Mouse (Mus musculus) kidney, adult 2 months (tissue): ENCODE results near the gene Gm27021. TPM values are rescaled to one million over a fixed set of nuclear protein-coding genes. Genes with fewer than 3 reads are reported as not detected.

Experiments used
- DNase-seq: peaks from one replicate; pipeline ENCODE4 v3.0.0; 2021
- H3K27ac ChIP-seq: fragments of 200-500 bp; 2 replicates; pipeline ENCODE4 v1.5.1; 2012; ENCODE audit warnings: low read depth, low read length, control low read depth, inconsistent platforms; ENCODE audit not compliant: insufficient read depth
- H3K27me3 ChIP-seq: fragments of 200-500 bp; replicated peaks from 2 replicates; pipeline ENCODE4 v1.6.1; 2012; ENCODE audit warnings: mild to moderate bottlenecking, moderate library complexity, low read length, inconsistent platforms; ENCODE audit not compliant: control insufficient read depth, insufficient read depth
- H3K36me3 ChIP-seq: fragments of 200-500 bp; 2 replicates; pipeline ENCODE4 v1.6.1; 2012; ENCODE audit warnings: mild to moderate bottlenecking, moderate library complexity, low read length, inconsistent platforms; ENCODE audit not compliant: control insufficient read depth, insufficient read depth
- H3K4me1 ChIP-seq: fragments of 200-500 bp; 2 replicates; pipeline ENCODE4 v1.6.1; 2011; ENCODE audit warnings: low read length; ENCODE audit not compliant: control insufficient read depth, insufficient read depth
- H3K4me3 ChIP-seq: fragments of 200-500 bp; 2 replicates; pipeline ENCODE4 v1.5.1; 2011; ENCODE audit warnings: mild to moderate bottlenecking, low read depth, low read length, control low read depth; ENCODE audit not compliant: insufficient read depth
- CTCF ChIP-seq: fragments of 200-500 bp; conservative IDR thresholded peaks from 2 replicates; pipeline ENCODE4 v1.5.1; 2011; ENCODE audit warnings: low read depth, mild to moderate bottlenecking, control low read depth, low read length, moderate library complexity, mixed read lengths; ENCODE audit not compliant: insufficient read depth, insufficient read length
- POLR2A ChIP-seq: fragments of 200-500 bp; IDR thresholded peaks from one replicate; pipeline ENCODE4 v1.6.1; 2011; ENCODE audit warnings: low read depth, low read length, control low read depth
- WGBS: fragments of 180-500 bp; shearing (Covaris S2); methylation state at CpG from one replicate; pipeline ENCODE4 v1.1.7; 2018; 5-methylcytosine and 5-hydroxymethylcytosine counted together
- polyA plus RNA-seq: library from polyadenylated mRNA; depleted of rRNA; stranded (reverse); fragments of >200 nt; gene quantifications from 2 replicates; pipeline ENCODE4 v1.2.3, GENCODE M21; 2012

Gm27021 gene
- polyA plus RNA-seq, 1 experiment: not detected

DNA sequence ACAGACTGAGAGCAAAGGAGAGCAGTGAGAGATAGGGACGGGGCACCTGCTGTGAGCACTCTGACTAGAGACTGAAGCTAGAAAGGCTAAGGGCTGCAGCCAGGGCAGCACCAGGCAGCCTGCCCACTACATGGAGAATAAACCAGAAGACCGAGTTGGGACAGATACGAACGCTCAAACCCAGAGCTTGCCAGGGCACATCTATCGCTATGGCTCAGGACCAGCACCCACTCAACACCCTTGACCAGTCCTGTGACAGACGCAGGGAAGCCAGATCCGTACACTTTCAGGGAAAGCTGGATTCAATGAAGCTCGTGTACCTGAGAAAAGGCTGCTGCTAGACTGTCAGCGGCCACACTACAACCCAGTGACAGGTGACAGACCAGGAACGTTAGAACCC, 82.4 kb downstream of the Gm27021 start:
- Histone ChIP-seq H3K27ac (no peak overlapping the region), H3K27me3 (no peaks in the 10 kb centered on the region), H3K4me3 (no peak overlapping the region), H3K4me1 (0 out of 2 replicates have a peak, but pooled peaks cover 4% of the 10 kb centered on the region), H3K36me3 (no peaks in the 10 kb centered on the region)
- DNase-seq: no peak
- 94% methylated on average over 10 of the region's 10 CpGs for WGBS
- TF ChIP-seq CTCF (no peak), POLR2A (no peak)

DNA sequence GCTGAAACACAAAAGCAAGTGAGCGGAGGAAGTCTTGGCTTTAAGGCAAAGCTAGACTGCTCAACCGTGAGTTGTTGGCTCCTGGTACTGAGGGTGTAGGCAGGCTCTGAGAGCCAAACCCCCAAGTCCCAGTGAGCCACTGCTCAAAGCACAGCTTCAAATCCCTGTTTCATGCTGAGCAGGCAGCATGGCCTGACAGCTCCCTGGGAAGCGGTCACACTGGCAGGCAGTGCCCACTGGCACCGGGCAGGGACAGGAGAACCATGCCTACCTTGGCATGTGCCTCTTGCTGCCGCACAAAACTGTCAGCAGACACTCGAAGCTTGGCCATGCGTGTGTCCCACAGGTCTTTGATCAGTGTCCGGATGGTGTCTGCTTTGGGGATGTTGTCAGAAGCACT, 86.1 kb downstream of the Gm27021 start:
- H3K4me3 ChIP-seq: no peak overlapping the region
- H3K27ac ChIP-seq: no peak overlapping the region
- TF ChIP-seq CTCF: no peak
- TF ChIP-seq POLR2A: no peak
- no peaks in the 10 kb centered on the region for H3K27me3 ChIP-seq
- H3K36me3 ChIP-seq: no peaks in the 10 kb centered on the region; the same call in none of the 2 replicates
- no peaks in the 10 kb centered on the region for H3K4me1 ChIP-seq
- DNase-seq: peak; percentile 47
- WGBS: 70% methylated on average over 8 of the region's 8 CpGs

DNA sequence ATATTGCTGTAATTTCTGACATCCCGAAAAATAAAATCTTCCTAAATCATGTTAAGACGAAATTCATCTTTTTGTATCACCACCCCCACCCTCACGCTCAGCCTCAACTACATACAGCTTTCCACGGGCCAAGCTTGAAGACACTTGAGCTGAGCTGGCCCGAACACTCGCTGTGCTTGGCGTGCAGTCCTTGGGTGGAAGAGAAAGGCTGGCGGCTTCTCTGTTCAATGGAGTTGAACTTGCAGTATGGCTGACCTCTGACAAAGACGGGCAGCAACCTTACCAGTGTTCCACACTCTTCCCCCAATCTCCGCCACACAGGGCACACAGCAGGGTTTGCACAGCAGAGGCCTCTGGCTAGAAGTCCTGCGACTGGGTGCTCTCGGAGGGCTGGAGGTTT, 86.5 kb downstream of the Gm27021 start:
- Histone ChIP-seq H3K36me3 (no peaks in the 10 kb centered on the region; the same call in none of the 2 replicates), H3K27ac (no peak overlapping the region), H3K27me3 (no peaks in the 10 kb centered on the region), H3K4me3 (no peak overlapping the region), H3K4me1 (no peaks in the 10 kb centered on the region)
- WGBS: 82% methylated on average over 12 of the region's 12 CpGs
- DNase-seq: no peak
- TF ChIP-seq POLR2A (no peak), CTCF (no peak)

DNA sequence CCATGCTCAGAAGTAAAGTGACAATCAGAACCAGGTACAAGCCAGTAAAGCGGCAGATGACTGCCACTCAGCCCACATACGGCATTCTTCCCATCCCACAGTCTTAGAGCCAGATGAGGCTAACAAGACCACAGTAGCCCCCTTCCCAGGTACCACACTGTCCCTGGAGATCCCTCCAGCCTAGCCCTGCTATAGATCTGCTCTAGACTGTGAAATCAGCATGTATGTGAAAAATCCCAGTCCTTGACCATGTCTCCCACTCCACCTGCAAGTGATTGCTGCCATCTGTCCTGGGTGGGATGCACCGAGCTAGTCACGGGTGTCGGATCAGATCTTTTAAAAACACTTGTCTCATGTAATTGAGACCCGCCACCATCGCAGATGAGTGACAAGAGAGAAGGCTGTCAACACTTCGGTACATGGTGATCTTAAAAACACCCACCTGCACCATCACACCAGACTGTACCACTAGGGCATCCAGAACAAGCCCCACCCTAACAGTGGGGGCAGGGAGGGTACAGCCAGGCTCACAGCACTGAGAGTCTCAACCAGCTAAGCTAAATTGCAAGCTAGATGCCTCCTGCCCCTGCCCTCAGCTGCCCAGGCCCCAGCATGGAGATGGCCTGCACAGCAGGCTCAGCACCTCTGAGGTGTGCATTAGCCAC, 87.4 kb downstream of the Gm27021 start:
- H3K36me3 ChIP-seq: no peaks in the 10 kb centered on the region; the same call in none of the 2 replicates
- 92% methylated on average over 8 of the region's 8 CpGs for WGBS
- TF ChIP-seq CTCF: no peak
- TF ChIP-seq POLR2A: no peak

DNA sequence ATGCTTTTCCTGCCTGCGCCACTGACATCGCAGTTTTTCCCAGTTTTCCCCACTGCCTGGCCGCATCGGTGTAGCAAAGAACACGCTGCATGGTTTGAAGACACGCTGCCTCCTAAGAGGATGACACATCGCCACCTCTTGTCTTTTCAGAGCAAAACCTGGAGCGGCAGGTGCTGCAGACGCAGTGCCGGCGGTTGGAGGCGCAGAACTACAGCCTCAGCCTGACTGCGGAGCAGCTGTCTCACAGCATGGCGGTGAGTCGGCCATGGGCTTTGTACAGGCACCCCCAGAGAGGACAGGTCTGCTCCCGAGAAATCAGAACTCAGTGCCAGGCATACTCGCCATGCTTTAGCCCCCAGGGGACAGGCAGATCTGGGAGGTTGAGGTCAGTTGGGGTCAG, 90.1 kb downstream of the Gm27021 start:
- 96% methylated on average over 17 of the region's 17 CpGs for WGBS
- no peak overlapping the region for H3K27ac ChIP-seq
- no peaks in the 10 kb centered on the region for H3K27me3 ChIP-seq
- H3K36me3 ChIP-seq: peaks cover 2% of the 10 kb centered on the region
- no peak for DNase-seq
- TF ChIP-seq CTCF: no peak
- no peak for TF ChIP-seq POLR2A
- no peak overlapping the region for H3K4me3 ChIP-seq
- peaks cover 3% of the 10 kb centered on the region; the same call in 1 of the 2 replicates for H3K4me1 ChIP-seq

More for the DNA sequence above, 87.4 kb downstream of the Gm27021 start:
- H3K4me3 ChIP-seq: no peak overlapping the region
- H3K4me1 ChIP-seq: 0 out of 2 replicates have a peak, but pooled peaks cover 3% of the 10 kb centered on the region
- no peaks in the 10 kb centered on the region for H3K27me3 ChIP-seq
- no peak for DNase-seq
- no peak overlapping the region for H3K27ac ChIP-seq

DNA sequence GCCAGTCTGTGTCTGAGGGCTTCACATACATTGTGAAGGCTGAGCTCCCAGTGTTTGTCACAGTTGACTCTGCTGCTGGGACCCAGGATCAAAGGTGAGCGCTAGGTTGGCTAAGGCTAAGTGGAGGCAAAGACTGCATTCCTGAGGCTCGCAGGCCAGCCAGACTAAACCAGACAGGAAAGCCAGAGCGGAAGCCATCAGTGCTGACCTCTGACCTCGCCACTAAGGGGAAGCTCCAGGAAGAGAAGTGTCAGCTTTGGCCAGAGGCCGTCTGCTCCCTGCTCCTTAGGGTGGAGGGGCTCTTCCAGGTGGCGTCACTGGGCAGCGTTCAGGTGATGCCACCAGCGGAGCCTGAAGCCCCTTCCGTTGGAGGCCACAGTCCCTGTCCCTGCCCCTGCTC, 92.1 kb downstream of the Gm27021 start:
- H3K27me3 ChIP-seq: no peaks in the 10 kb centered on the region
- no peak overlapping the region for H3K27ac ChIP-seq
- 44% methylated on average over 9 of the region's 9 CpGs for WGBS
- no peak overlapping the region for H3K4me3 ChIP-seq
- TF ChIP-seq POLR2A: no peak
- TF ChIP-seq CTCF: no peak
- DNase-seq: peak; percentile 88
- H3K4me1 ChIP-seq: peaks cover 3% of the 10 kb centered on the region; the same call in 1 of the 2 replicates
- H3K36me3 ChIP-seq: peaks cover 4% of the 10 kb centered on the region

DNA sequence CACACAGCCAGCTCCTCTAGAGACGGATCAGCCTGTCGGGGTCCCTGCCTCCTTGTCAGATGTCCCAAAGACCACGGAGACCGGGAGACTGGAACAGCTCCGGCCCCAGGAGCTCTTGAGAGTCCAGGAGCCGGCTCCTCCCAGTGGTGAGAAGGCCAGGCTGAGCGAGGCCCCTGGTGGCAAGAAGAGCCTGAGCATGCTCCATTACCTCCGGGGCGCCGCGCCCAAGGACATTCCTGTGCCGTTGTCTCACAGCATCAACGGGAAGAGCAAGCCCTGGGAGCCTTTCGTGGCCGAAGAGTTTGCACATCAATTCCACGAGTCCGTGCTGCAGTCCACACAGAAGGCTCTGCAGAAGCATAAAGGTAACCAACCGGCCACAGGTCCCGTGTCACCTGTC, 92.9 kb downstream of the Gm27021 start:
- DNase-seq: peak; percentile 46
- no peak overlapping the region for H3K27ac ChIP-seq
- H3K27me3 ChIP-seq: no peaks in the 10 kb centered on the region
- WGBS: 60% methylated on average over 19 of the region's 19 CpGs
- peaks cover 4% of the 10 kb centered on the region for H3K36me3 ChIP-seq
- TF ChIP-seq POLR2A (no peak), CTCF (no peak)
- peaks cover 3% of the 10 kb centered on the region; the same call in 1 of the 2 replicates for H3K4me1 ChIP-seq
- no peak overlapping the region for H3K4me3 ChIP-seq
